Mouse (Mus musculus) forebrain, embryonic 16.5 days (tissue): ENCODE data around the gene Ar. TPM values are rescaled to one million over a fixed set of nuclear protein-coding genes. Genes with fewer than 3 reads are reported as not detected.

Source experiments
- ATAC-seq: fragments of 200-750 bp; cut with Nextera tagmentation; 2 replicates; pipeline ENCODE4 v1.8.0; 2017; ENCODE audit warnings: mild to moderate bottlenecking, moderate library complexity
- H3K27ac ChIP-seq: fragments of 300-500 bp; sonication (generic); 2 replicates; pipeline ENCODE4 v1.5.1; 2014; ENCODE audit warnings: low read length, control low read depth
- H3K27me3 ChIP-seq: fragments of 300-500 bp; sonication (generic); replicated peaks from 2 replicates; pipeline ENCODE4 v1.6.1; 2014; ENCODE audit warnings: low read length; ENCODE audit not compliant: control insufficient read depth, insufficient read depth
- H3K36me3 ChIP-seq: fragments of 300-500 bp; sonication (generic); 2 replicates; pipeline ENCODE4 v1.6.1; 2014; ENCODE audit not compliant: control insufficient read depth, insufficient read depth
- H3K4me1 ChIP-seq: fragments of 300-500 bp; sonication (generic); replicated peaks from 2 replicates; pipeline ENCODE4 v1.6.1; 2014; ENCODE audit warnings: low read length; ENCODE audit not compliant: control insufficient read depth, insufficient read depth
- H3K4me2 ChIP-seq: fragments of 300-500 bp; sonication (generic); 2 replicates; pipeline ENCODE4 v1.6.1; 2014; ENCODE audit warnings: mild to moderate bottlenecking, low read length, control low read depth
- H3K4me3 ChIP-seq: fragments of 300-500 bp; sonication (generic); replicated peaks from 2 replicates; pipeline ENCODE4 v1.5.1; 2014; ENCODE audit warnings: mild to moderate bottlenecking, low read length, control low read depth
- H3K9ac ChIP-seq: fragments of 300-500 bp; sonication (generic); replicated peaks from 2 replicates; pipeline ENCODE4 v1.6.1; 2014; ENCODE audit warnings: low read depth, low read length, control low read depth
- H3K9me3 ChIP-seq: fragments of 300-500 bp; sonication (generic); 2 replicates; pipeline ENCODE4 v1.6.1; 2016; ENCODE audit warnings: low read length; ENCODE audit not compliant: control insufficient read depth
- WGBS: fragments of 180-500 bp; shearing (Covaris S2); extraction: QIAGEN DNeasy Blood & Tissue Kit; methylation state at CpG from one replicate; pipeline ENCODE4 v1.1.7; 2014; 5-methylcytosine and 5-hydroxymethylcytosine counted together
- polyA plus RNA-seq: library from polyadenylated mRNA; unstranded; fragments of >200 nt; fragmentation: Nextera tagmentation; extraction: Ambion mirVana; gene quantifications from 2 replicates; pipeline ENCODE4 v1.2.1, GENCODE M21; 2015

Gene Ar
- polyA plus RNA-seq, 1 experiment from 2014 or later, result 0.13 TPM

- no peaks in the 10 kb centered on the region for H3K4me1 ChIP-seq
- no peak overlapping the region for H3K4me3 ChIP-seq
- H3K9me3 ChIP-seq, result no peaks in the 10 kb centered on the region
- no peak overlapping the region for H3K4me2 ChIP-seq
- no peaks in the 10 kb centered on the region for H3K27me3 ChIP-seq
- H3K27ac ChIP-seq, result no peak overlapping the region
- WGBS, result 77% methylated on average over 4 of the region's 4 CpGs
- no peak overlapping the region for H3K9ac ChIP-seq
- no peak for ATAC-seq
- H3K36me3 ChIP-seq, result no peaks in the 10 kb centered on the region
These were observed 99.8 kb downstream of the Ar start for GRCm38 (mm10) chrX:98248363-98248762.

- no peak overlapping the region for H3K4me3 ChIP-seq
- no peak overlapping the region for H3K9ac ChIP-seq
- no peaks in the 10 kb centered on the region for H3K9me3 ChIP-seq
- H3K27ac ChIP-seq, result no peak overlapping the region
- no peak for ATAC-seq
- H3K27me3 ChIP-seq, result no peaks in the 10 kb centered on the region
- no peaks in the 10 kb centered on the region for H3K36me3 ChIP-seq
- no peaks in the 10 kb centered on the region for H3K4me1 ChIP-seq
- no peak overlapping the region for H3K4me2 ChIP-seq
- 92% methylated on average over 2 of the region's 2 CpGs for WGBS
These were observed 111.1 kb downstream of the Ar start for GRCm38 (mm10) chrX:98259620-98260019.

DNA sequence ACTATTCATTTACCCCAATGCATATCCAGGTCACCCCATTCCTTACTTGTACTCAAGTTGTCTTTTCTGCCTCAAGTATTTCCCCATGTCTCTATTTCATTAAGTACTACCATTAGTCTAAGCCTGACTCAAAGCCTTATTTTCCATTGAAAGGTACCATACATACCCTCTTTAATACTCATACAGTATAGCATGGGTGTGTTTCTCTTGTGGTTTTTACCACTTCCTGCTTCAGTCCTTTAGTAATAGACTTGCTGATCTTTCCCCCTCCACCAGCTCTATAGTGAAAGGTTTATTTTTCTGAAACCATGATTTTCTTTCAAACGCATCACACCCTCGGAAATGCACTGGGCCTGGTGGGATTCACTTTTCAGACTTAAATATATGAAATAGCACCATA is 117.2 kb downstream of the Ar start:
- no peaks in the 10 kb centered on the region for H3K9me3 ChIP-seq
- ATAC-seq, result no peak
- H3K4me3 ChIP-seq, result no peak overlapping the region
- no peak overlapping the region for H3K27ac ChIP-seq
- H3K36me3 ChIP-seq, result no peaks in the 10 kb centered on the region
- 91% methylated on average over 2 of the region's 2 CpGs for WGBS
- no peak overlapping the region for H3K9ac ChIP-seq
- H3K4me1 ChIP-seq, result no peaks in the 10 kb centered on the region
- no peak overlapping the region for H3K4me2 ChIP-seq
- no peaks in the 10 kb centered on the region for H3K27me3 ChIP-seq

DNA sequence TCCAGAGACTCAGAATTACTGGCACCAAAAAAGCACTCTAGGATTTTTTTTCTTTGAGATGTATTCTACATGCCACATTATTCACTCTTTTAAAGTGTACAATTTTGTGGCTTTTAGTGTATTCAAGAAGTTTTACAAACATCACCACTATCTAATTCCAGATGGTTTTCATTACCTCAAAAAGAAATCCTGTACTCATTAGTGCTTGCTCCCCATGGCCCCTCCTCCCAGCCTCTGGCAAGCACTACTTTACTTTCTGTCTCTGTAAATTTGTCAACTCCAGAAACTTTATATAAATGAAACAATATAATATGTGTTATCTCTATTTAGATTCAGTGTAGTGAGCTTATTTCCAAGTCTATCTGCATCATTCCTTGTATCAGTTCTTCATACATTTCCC is 122.8 kb downstream of the Ar start:
- Histone ChIP-seq H3K9ac (no peak overlapping the region), H3K27me3 (no peaks in the 10 kb centered on the region), H3K4me2 (no peak overlapping the region), H3K4me3 (no peak overlapping the region), H3K9me3 (no peaks in the 10 kb centered on the region), H3K27ac (no peak overlapping the region), H3K4me1 (no peaks in the 10 kb centered on the region), H3K36me3 (no peaks in the 10 kb centered on the region)
- no peak for ATAC-seq

DNA sequence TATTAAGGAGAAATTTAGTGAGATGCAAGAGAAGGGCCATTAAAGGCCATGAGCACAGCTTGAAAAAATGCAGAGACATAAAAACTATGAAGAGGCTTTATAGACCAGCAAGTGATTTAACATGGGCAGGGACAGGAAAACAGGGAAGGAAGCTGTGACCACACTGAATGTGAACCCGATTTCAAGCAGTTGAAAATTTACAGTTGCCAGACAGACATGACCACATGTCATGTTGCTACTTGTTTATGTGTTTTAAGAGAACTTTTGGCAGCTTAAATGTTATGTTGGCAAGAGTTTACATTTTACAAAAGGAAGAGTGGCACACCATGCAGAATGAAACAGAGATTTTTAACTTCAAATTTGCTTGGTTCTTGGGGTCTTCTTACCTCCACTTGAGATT is 143.2 kb downstream of the Ar start:
- no peak overlapping the region for H3K27ac ChIP-seq
- no peaks in the 10 kb centered on the region for H3K27me3 ChIP-seq
- H3K9ac ChIP-seq, result no peak overlapping the region
- no peaks in the 10 kb centered on the region for H3K36me3 ChIP-seq
- no peaks in the 10 kb centered on the region for H3K4me1 ChIP-seq
- H3K9me3 ChIP-seq, result no peaks in the 10 kb centered on the region
- no peak overlapping the region for H3K4me2 ChIP-seq
- 57% methylated on average over 1 of the region's 1 CpGs for WGBS
- ATAC-seq, result no peak
- H3K4me3 ChIP-seq, result no peak overlapping the region

DNA sequence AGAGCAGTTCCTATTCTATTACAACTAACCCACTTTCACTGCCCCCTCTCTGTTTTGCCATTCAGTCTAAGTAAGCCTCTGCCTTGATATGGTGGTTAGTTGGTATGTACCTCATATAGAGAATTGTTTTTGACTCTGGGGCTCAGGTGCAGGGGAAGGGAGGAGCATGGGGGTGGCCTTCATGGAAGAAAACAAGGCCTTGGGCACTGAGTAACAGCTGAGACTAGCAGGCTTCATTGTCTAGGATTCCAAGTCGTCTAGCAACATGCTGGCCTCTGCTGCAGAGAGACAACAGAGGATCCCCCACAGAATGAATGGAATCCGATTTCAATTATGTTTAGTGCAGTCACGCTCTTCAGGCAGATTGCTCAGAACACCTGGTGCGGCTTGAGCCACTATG is 152.1 kb downstream of the Ar start:
- Histone ChIP-seq H3K36me3 (no peaks in the 10 kb centered on the region), H3K27me3 (no peaks in the 10 kb centered on the region), H3K9ac (no peak overlapping the region), H3K4me1 (no peaks in the 10 kb centered on the region), H3K27ac (no peak overlapping the region), H3K4me2 (no peak overlapping the region), H3K4me3 (no peak overlapping the region), H3K9me3 (no peaks in the 10 kb centered on the region)
- WGBS, result 61% methylated on average over 4 of the region's 4 CpGs
- ATAC-seq, result no peak

- Histone ChIP-seq H3K4me3 (no peak overlapping the region), H3K4me1 (no peaks in the 10 kb centered on the region), H3K4me2 (no peak overlapping the region), H3K9me3 (no peaks in the 10 kb centered on the region), H3K27me3 (no peaks in the 10 kb centered on the region), H3K36me3 (no peaks in the 10 kb centered on the region), H3K27ac (no peak overlapping the region), H3K9ac (no peak overlapping the region)
- no peak for ATAC-seq
- 74% methylated on average over 2 of the region's 2 CpGs for WGBS
These were observed 153.4 kb downstream of the Ar start for GRCm38 (mm10) chrX:98301924-98302323.

DNA sequence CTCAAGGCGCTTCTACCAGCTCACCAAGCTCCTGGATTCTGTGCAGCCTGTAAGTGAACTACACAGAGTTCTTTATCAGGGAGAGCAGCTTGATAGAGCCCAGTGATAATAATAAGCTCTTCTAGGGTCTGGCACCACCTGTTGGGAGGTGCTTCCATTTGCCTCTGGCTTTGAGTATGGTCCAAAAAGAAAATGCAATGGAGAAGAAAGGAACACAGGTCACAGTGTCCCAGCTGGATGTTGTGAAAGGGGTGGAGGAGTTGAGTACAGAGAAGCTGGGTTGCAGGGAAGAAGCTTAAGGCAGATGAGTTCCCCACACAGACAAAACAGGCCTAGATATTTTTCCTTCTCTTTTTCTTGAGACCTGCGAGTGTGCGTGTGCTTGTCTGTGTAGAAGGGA is 167.4 kb downstream of the Ar start:
- 92% methylated on average over 2 of the region's 3 CpGs for WGBS
- Histone ChIP-seq H3K27me3 (no peaks in the 10 kb centered on the region), H3K9ac (no peak overlapping the region), H3K4me2 (no peak overlapping the region), H3K4me1 (no peaks in the 10 kb centered on the region), H3K27ac (no peak overlapping the region), H3K36me3 (no peaks in the 10 kb centered on the region), H3K4me3 (no peak overlapping the region), H3K9me3 (no peaks in the 10 kb centered on the region)
- ATAC-seq, result no peak

DNA sequence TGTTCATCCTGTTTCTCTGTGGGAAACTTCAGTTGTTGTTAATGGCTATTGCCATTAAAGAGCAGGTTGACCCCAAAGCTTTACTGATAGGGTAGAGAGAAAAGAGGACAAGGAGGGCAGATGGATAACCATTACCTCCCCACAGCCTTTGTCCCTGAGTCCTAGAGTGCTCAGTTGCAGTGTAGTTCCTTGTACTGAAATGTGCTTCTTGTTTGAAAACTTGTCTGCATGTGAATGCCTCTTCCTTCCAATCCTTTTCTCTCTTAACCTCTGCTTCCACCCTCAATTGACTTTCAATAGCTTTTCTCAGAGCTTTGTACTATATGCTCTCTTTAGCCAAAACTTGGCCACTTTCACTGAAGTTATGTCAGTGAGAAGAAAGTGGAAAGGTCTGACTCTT is 168.9 kb downstream of the Ar start:
- Histone ChIP-seq H3K27me3 (no peaks in the 10 kb centered on the region), H3K4me1 (no peaks in the 10 kb centered on the region), H3K4me2 (no peak overlapping the region), H3K36me3 (no peaks in the 10 kb centered on the region), H3K4me3 (no peak overlapping the region), H3K9me3 (no peaks in the 10 kb centered on the region), H3K27ac (no peak overlapping the region), H3K9ac (no peak overlapping the region)
- no peak for ATAC-seq

GRCm38 (mm10) chrX:98323105-98323504 is 174.5 kb downstream of the Ar start:
- H3K4me3 ChIP-seq, result no peak overlapping the region
- no peak overlapping the region for H3K27ac ChIP-seq
- no peaks in the 10 kb centered on the region for H3K36me3 ChIP-seq
- no peaks in the 10 kb centered on the region for H3K4me1 ChIP-seq
- no peaks in the 10 kb centered on the region for H3K9me3 ChIP-seq
- H3K9ac ChIP-seq, result no peak overlapping the region
- ATAC-seq, result no peak
- no peak overlapping the region for H3K4me2 ChIP-seq
- no peaks in the 10 kb centered on the region for H3K27me3 ChIP-seq
- 77% methylated on average over 2 of the region's 2 CpGs for WGBS
